9 mouse cellular contexts compared by ENCODE assay signal in the genomic region with DNA sequence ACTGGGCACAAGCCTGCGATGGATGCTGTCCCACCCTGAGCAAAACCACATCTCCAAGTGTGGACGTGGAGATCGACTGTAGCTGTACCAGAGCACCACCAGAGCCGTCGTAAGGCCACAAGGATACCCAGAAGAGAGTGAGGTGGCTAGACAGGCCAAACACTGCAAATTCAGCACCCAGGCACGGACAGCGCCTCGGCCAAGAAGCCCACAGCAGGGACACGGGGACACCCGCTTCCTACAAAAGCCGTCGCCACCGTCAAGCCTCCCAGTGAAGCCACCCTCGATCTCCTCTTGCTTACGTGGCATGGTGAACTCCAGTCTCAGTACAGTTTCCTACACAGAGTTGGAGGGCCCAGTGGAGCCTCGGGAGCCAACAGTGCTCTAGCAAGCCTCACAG. TPM values are rescaled to one million over a fixed set of nuclear protein-coding genes. Genes with fewer than 3 reads are reported as not detected.
A peak's percentile ranks its signal among the peaks of the same experiment; 100 is the strongest.
DNase-seq lines count a peak whose midpoint lies in the region; ATAC-seq and TF ChIP-seq lines count a peak whose summit lies in the region.
"Had no signal": no experiment of that assay in that cellular context is flagged by ENCODE, and none has a peak within 500 bp of the region (broad histone marks: within the 10 kb centered on the region; RNA-seq: fewer than 3 reads in every experiment).

No protein-coding gene starts in this region.

- H3K27ac ChIP-seq in hindbrain, embryonic 12.5 days, result no peak overlapping the region
- H3K27ac ChIP-seq in hindbrain, embryonic 14.5 days, result no peak overlapping the region
- H3K27ac ChIP-seq in MEL (ENCODE audit: control insufficient read depth, low read depth, low read length), result no peak overlapping the region
- H3K27ac ChIP-seq: embryonic facial prominence, embryonic 15.5 days had no signal

- H3K4me1 ChIP-seq in hindbrain, embryonic 12.5 days, result peaks cover 41% of the 10 kb centered on the region
- peaks cover 17% of the 10 kb centered on the region; the same call in 1 of the 2 replicates for H3K4me1 ChIP-seq in hindbrain, embryonic 14.5 days (replicated peaks; ENCODE audit: control insufficient read depth, insufficient read depth, low read length)
- H3K4me1 ChIP-seq in MEL (ENCODE audit: control insufficient read depth in 1 of 2, insufficient read depth in 2 of 2, low read length in 2 of 2), result no peaks in the 10 kb centered on the region

- 0 out of 2 replicates have a peak overlapping the region, but pooled peaks have one; percentile 2 for H3K4me3 ChIP-seq in hindbrain, embryonic 12.5 days
- no peak overlapping the region for H3K4me3 ChIP-seq in hindbrain, embryonic 14.5 days (replicated peaks; ENCODE audit: low read length)
- no peak overlapping the region for H3K4me3 ChIP-seq in MEL (ENCODE audit: control insufficient read depth in 1 of 2, insufficient read depth in 1 of 2, low read depth in 2 of 2, low read length in 2 of 2)
- H3K4me3 ChIP-seq: embryonic facial prominence, embryonic 15.5 days had no signal

- no peak for ATAC-seq in hindbrain, embryonic 12.5 days (ENCODE audit: low FRiP score)
- ATAC-seq in hindbrain, embryonic 14.5 days (ENCODE audit: low FRiP score), result no peak
- peak; percentile 56 for ATAC-seq in megakaryocyte-erythroid progenitor cell, adult 5-6 weeks (replicated peaks; ENCODE audit: low FRiP score, low TSS enrichment, poor library complexity, severe bottlenecking)

- no peak for TF ChIP-seq POLR2A in MEL (IDR thresholded peaks at IDR 0.05; ENCODE audit: control insufficient read depth in 1 of 2, insufficient read depth in 1 of 2, low read depth in 1 of 2, low read length in 2 of 2, poor library complexity in 1 of 2)

- intact Hi-C loops in left cerebral cortex, postnatal 10 days (cut with DNase I), result no loop called here

- no peak overlapping the region for H3K9ac ChIP-seq in hindbrain, embryonic 12.5 days
- H3K9ac ChIP-seq in hindbrain, embryonic 14.5 days, result no peak overlapping the region
- no peak overlapping the region for H3K9ac ChIP-seq in MEL (ENCODE audit: control insufficient read depth, low read depth, low read length, poor library complexity, severe bottlenecking)
- H3K9ac ChIP-seq: embryonic facial prominence, embryonic 15.5 days had no signal

- TF ChIP-seq RAD21 in MEL (IDR thresholded peaks at IDR 0.05; ENCODE audit: low read depth, low read length), result no peak

- H3K27me3 ChIP-seq in hindbrain, embryonic 12.5 days, result peaks cover 86% of the 10 kb centered on the region
- H3K27me3 ChIP-seq in hindbrain, embryonic 14.5 days (ENCODE audit: control insufficient read depth, insufficient read depth, low read length), result peaks cover 87% of the 10 kb centered on the region
- no peaks in the 10 kb centered on the region for H3K27me3 ChIP-seq in MEL (ENCODE audit: control insufficient read depth in 1 of 2, insufficient read depth in 2 of 2, low read length in 2 of 2)

- no peak overlapping the region for H3K4me2 ChIP-seq in hindbrain, embryonic 12.5 days (replicated peaks)
- H3K4me2 ChIP-seq in hindbrain, embryonic 14.5 days (replicated peaks), result no peak overlapping the region
- H3K4me2 ChIP-seq: embryonic facial prominence, embryonic 15.5 days had no signal

- DNase-seq in hindbrain, embryonic 14.5 days (ENCODE audit: low spot score), result no peak
- peak; percentile 46 for DNase-seq in MEL (ENCODE audit: low read depth, low spot score)
- DNase-seq in c-Kit-positive CD71-positive TER-119-negative erythroid progenitor cells, embryonic 14.5 days (ENCODE audit: low read depth), result peak; percentile 40
- no peak for DNase-seq in cerebellum, postnatal 25 days
- no peak for DNase-seq in left cerebral cortex, postnatal 10 days (ENCODE audit: extremely low spot score in 1 of 2, low spot score in 2 of 2)
- no peak for DNase-seq in T-cell, adult 2 months (ENCODE audit: low spot score)

- TF ChIP-seq CTCF in MEL (IDR thresholded peaks at IDR 0.05 in 2 of 3, conservative IDR thresholded peaks at IDR 0.05 in 1 of 3; ENCODE audit: control insufficient read depth in 1 of 3, insufficient read depth in 1 of 3, low read depth in 2 of 3, low read length in 3 of 3, poor library complexity in 1 of 3, severe bottlenecking in 1 of 3), result no peak

- WGBS in hindbrain, embryonic 12.5 days, result 2% methylated on average over 16 of the region's 16 CpGs
- WGBS in hindbrain, embryonic 14.5 days, result 3% methylated on average over 16 of the region's 16 CpGs

- TF ChIP-seq EP300 in MEL (IDR thresholded peaks at IDR 0.05; ENCODE audit: low read depth in 1 of 2, low read length in 2 of 2), result no peak

- H3K36me3 ChIP-seq in hindbrain, embryonic 12.5 days, result peaks cover 3% of the 10 kb centered on the region; the same call in 1 of the 2 replicates
- H3K36me3 ChIP-seq in hindbrain, embryonic 14.5 days (replicated peaks; ENCODE audit: control insufficient read depth, insufficient read depth), result peaks cover 8% of the 10 kb centered on the region; the same call in 1 of the 2 replicates
- no peaks in the 10 kb centered on the region for H3K36me3 ChIP-seq in MEL (ENCODE audit: control insufficient read depth in 1 of 2, insufficient read depth in 2 of 2, low read length in 2 of 2)

- no peaks in the 10 kb centered on the region for H3K79me2 ChIP-seq in MEL (ENCODE audit: control insufficient read depth, insufficient read depth, low read length, poor library complexity)

- no peaks in the 10 kb centered on the region for H3K9me3 ChIP-seq in hindbrain, embryonic 12.5 days (replicated peaks)
- H3K9me3 ChIP-seq in hindbrain, embryonic 14.5 days (ENCODE audit: control insufficient read depth, low read length), result no peaks in the 10 kb centered on the region
- H3K9me3 ChIP-seq in MEL (replicated peaks; ENCODE audit: insufficient read depth, low read length), result no peaks in the 10 kb centered on the region
- H3K9me3 ChIP-seq: embryonic facial prominence, embryonic 15.5 days had no signal

TF ChIP-seq in MEL, 35 proteins besides CTCF, POLR2A, EP300 and RAD21:
- no peak for TF ChIP-seq ZMIZ1 (IDR thresholded peaks at IDR 0.05; ENCODE audit: low read depth, low read length)
- TF ChIP-seq GATA1 (IDR thresholded peaks at IDR 0.05; ENCODE audit: low read depth, low read length), result no peak
- TF ChIP-seq BHLHE40 (IDR thresholded peaks at IDR 0.05; ENCODE audit: borderline replicate concordance, low read depth, low read length), result no peak
- TF ChIP-seq ZC3H11A (IDR thresholded peaks at IDR 0.05; ENCODE audit: low read depth, low read length), result no peak
- no peak for TF ChIP-seq JUND (IDR thresholded peaks at IDR 0.05; ENCODE audit: low read depth, low read length)
- TF ChIP-seq CHD1 (IDR thresholded peaks at IDR 0.05; ENCODE audit: low read depth, low read length), result no peak
- TF ChIP-seq MAFK (IDR thresholded peaks at IDR 0.05; ENCODE audit: borderline replicate concordance, low read depth, low read length), result no peak
- no peak for TF ChIP-seq MAX (IDR thresholded peaks at IDR 0.05; ENCODE audit: low read length)
- no peak for TF ChIP-seq USF1 (IDR thresholded peaks at IDR 0.05; ENCODE audit: low read depth, low read length)
- no peak for TF ChIP-seq ETS1 (IDR thresholded peaks at IDR 0.05; ENCODE audit: low read depth, low read length)
- TF ChIP-seq MYB (IDR thresholded peaks at IDR 0.05; ENCODE audit: low read depth, low read length), result no peak
- TF ChIP-seq ZNF384 (IDR thresholded peaks at IDR 0.05; ENCODE audit: low read depth, low read length), result no peak
- no peak for TF ChIP-seq SIN3A (IDR thresholded peaks at IDR 0.05; ENCODE audit: low read length)
- no peak for TF ChIP-seq NRF1 (IDR thresholded peaks at IDR 0.05; ENCODE audit: insufficient read depth, low read depth, low read length, poor library complexity, severe bottlenecking)
- TF ChIP-seq NELFE (IDR thresholded peaks at IDR 0.05; ENCODE audit: low read depth, low read length), result no peak
- no peak for TF ChIP-seq POLR2AphosphoS2 (IDR thresholded peaks at IDR 0.05; ENCODE audit: low read length)
- no peak for TF ChIP-seq RCOR1 (IDR thresholded peaks at IDR 0.05; ENCODE audit: low read depth, low read length)
- no peak for TF ChIP-seq POLR2AphosphoS5 (IDR thresholded peaks at IDR 0.05; ENCODE audit: borderline replicate concordance, low read depth, low read length)
- TF ChIP-seq HCFC1 (IDR thresholded peaks at IDR 0.05; ENCODE audit: low read depth, low read length), result no peak

RNA-seq across cellular contexts. Expression of a gene that starts 3.0 kb away (rescaled TPM):
- polyA plus RNA-seq in hindbrain, embryonic 12.5 days (2016; fragmentation: Nextera tagmentation; extraction: Ambion mirVana), result 8.7 and 12.0 TPM in 2 replicates
- 5.5 and 5.8 TPM in 2 replicates for polyA plus RNA-seq in hindbrain, embryonic 14.5 days (2014; fragmentation: Nextera tagmentation; extraction: Ambion mirVana)
- not detected in 2 replicates for total RNA-seq in MEL (2012; rRNA removed)
- not detected for polyA plus RNA-seq in MEL (2012; ENCODE audit: insufficient read depth in 1 of 2, insufficient read length in 2 of 2, low read depth in 1 of 2, low replicate concordance in 2 of 2, missing spikeins in 1 of 2)
- not detected in 2 replicates for total RNA-seq in megakaryocyte-erythroid progenitor cell, adult 5-6 weeks (2014; fragmentation: Nextera tagmentation)
- total RNA-seq in megakaryocyte-erythroid progenitor cell, adult 5-6 weeks (2017), result not detected in 2 replicates
- total RNA-seq in left cerebral cortex, postnatal 10 days (2021), result not detected

RNA-seq across cellular contexts. Expression of a gene that starts 32.2 kb away (rescaled TPM):
- polyA plus RNA-seq in hindbrain, embryonic 12.5 days (2016; fragmentation: Nextera tagmentation; extraction: Ambion mirVana), result 19.6 and 20.3 TPM in 2 replicates
- 15.2 and 16.1 TPM in 2 replicates for polyA plus RNA-seq in hindbrain, embryonic 14.5 days (2014; fragmentation: Nextera tagmentation; extraction: Ambion mirVana)
- total RNA-seq in MEL (2012; rRNA removed), result 13.4 and 17.0 TPM in 2 replicates
- 10 to 100 TPM in 1 of 2 experiments, not detected in 1; 12.1 TPM for polyA plus RNA-seq in MEL (2012; ENCODE audit: insufficient read depth in 1 of 2, insufficient read length in 2 of 2, low read depth in 1 of 2, low replicate concordance in 2 of 2, missing spikeins in 1 of 2)
- 6.7 and 7.9 TPM in 2 replicates for total RNA-seq in megakaryocyte-erythroid progenitor cell, adult 5-6 weeks (2014; fragmentation: Nextera tagmentation)
- total RNA-seq in megakaryocyte-erythroid progenitor cell, adult 5-6 weeks (2017), result 5.4 and 6.2 TPM in 2 replicates
- 10 to 100 TPM; 20.7 to 21.7 TPM for total RNA-seq in left cerebral cortex, postnatal 10 days (2021)

Comparison
In these comparisons a context has a peak if more than half of its experiments do, and no peak if none do; other contexts are left out.
1. DNase-seq: peak in MEL (single experiment) and c-Kit-positive CD71-positive TER-119-negative erythroid progenitor cells, embryonic 14.5 days (single experiment); none in hindbrain, embryonic 14.5 days (single experiment), cerebellum, postnatal 25 days (0 of 2), left cerebral cortex, postnatal 10 days (0 of 2) and T-cell, adult 2 months (single experiment).